Mouse (Mus musculus) thymus, postnatal 25 days (tissue): ENCODE measurements around the gene U2surp.
"Not testable (repeated sequence)": the region's sequence is repeated elsewhere in the genome, so short reads cannot be mapped to it uniquely, and the experiment has no call there.

ENCODE experiments used
- DNase-seq: peaks from one replicate; pipeline ENCODE4 v3.0.0; 2022

U2surp gene

GRCm38 (mm10) chr9:95533817-95534216, 22.0 kb upstream of the U2surp start:
- DNase-seq: no peak

DNA sequence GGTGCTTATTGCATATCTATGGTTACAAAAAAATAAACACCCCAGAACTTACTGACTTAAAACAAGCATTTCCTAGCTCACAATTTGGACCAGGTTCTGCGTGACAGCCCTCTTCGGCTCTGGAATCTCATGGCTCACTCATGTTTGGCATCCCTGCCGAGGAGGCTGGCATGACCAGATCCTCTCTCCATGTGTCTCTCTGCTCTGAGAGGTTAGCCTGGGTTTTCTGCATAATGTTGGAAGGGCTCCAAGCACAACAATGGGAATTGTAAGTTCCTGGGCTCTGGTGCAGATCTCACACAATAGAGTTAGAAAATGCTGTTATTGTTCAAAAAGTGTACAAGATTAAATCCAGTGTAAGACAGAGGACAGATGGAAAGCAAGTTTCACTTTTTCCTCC, 19.3 kb upstream of the U2surp start:
- DNase-seq: no peak

- DNase-seq: no peak
These were observed 15.9 kb upstream of the U2surp start for GRCm38 (mm10) chr9:95527676-95528075.

DNA sequence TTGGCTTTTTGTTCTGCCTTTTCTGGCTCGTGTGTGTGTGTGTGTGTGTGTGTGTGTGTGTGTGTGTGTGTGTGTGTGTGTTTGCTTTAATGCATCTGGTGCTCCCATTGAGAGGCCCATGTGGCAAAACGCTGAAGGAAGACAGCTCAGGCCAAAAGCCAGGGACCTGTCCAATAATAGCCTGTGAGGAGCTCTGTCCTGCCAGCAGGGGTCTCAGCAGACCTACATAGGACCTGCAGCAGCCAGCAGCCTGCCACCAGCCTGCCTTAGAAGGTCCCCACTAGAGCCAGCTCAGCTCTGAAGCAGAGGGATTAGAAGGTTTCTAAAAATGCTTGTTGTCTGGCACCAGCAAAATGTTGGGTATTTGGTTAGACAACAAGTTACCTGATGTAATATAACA, 14.2 kb upstream of the U2surp start:
- no peak for DNase-seq

- DNase-seq: no peak
These were observed 13.6 kb upstream of the U2surp start for GRCm38 (mm10) chr9:95525376-95525775.

- DNase-seq: no peak
These were observed 10.8 kb upstream of the U2surp start for GRCm38 (mm10) chr9:95522561-95522960.

DNA sequence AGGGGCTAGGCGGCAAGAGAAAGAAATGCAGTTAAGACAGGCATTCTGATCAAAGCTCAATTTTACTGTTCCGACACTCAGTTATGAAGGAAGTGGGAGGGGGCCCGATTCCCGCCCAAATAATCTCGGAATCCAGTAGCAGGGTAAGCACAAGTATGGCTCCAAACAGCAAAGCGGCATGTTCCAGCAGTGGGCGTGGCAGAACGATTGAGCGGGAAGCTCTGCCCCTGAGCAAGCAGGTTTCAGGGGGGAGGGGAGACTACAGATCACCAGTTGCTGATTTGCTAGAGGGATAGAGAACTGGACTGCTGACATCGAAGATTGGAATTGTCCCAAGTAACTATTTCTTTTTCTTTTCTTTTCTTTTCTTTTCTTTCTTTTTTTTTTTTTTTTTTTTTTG, 9.8 kb upstream of the U2surp start:
- no peak for DNase-seq

- no peak for DNase-seq
These were observed 9.2 kb upstream of the U2surp start for GRCm38 (mm10) chr9:95521031-95521430.

DNA sequence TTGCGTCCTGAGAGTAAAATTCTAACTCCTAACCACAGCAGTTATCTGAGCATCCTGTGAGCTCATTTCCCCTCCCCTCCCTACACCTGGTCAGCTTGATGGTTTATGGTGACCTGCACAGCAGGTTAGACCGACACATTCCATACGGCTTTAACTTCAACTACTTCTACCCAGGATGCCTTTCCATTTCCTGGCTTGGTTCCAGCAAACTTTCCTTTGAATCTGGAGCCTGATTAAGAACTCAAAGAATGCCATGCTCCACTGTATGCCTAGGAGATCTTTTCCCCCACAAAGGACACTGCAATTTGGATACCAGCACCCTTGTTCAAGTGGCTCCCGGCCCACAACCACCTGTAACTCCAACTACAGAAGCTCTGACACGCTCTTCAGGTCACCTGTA, 8.8 kb upstream of the U2surp start:
- no peak for DNase-seq

- not testable (repeated sequence) for DNase-seq
These were observed 2.6 kb upstream of the U2surp start for GRCm38 (mm10) chr9:95514361-95514760.

- DNase-seq: no peak
These were observed 2.0 kb upstream of the U2surp start for GRCm38 (mm10) chr9:95513776-95514175.

GRCm38 (mm10) chr9:95512331-95513030, 685 bp upstream of the U2surp start:
- no peak for DNase-seq

DNA sequence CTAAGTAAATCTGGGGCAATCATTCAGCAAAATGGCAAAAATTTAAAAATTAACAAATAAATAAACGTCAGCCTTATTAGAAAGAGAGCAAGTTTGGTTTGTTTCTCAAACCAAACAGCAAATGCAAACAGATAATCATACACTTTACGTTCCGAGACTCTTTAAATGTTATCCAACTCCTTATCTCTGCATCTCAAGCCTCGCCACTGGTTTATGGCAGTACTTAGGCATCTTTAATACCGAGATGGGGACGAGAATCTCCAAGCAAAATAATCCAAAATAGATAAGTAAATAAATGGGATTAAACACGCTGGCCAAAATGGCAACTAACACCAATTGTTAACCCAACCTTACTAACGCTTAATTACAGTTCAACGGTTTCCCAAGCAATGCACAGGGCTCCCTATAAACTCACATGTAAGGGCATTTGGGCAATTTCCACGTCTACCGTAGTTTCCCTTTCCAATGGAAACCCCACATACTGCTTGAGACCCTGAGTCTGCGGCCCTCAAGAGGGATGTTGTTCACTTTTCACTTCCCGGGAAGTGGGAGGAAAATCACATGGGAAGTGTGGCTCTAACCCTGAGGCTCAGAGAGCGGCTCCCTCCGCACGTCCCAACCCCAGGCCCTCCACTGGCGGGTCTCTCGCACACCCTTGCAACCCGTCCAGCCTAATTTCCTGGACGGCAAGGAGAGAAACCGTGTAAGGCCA, 947 bp downstream of the U2surp start:
- DNase-seq: no peak

- DNase-seq: no peak
These were observed 6.1 kb downstream of the U2surp start for GRCm38 (mm10) chr9:95505666-95506065.

- DNase-seq: no peak
These were observed 11.9 kb downstream of the U2surp start for GRCm38 (mm10) chr9:95499848-95500247.

DNA sequence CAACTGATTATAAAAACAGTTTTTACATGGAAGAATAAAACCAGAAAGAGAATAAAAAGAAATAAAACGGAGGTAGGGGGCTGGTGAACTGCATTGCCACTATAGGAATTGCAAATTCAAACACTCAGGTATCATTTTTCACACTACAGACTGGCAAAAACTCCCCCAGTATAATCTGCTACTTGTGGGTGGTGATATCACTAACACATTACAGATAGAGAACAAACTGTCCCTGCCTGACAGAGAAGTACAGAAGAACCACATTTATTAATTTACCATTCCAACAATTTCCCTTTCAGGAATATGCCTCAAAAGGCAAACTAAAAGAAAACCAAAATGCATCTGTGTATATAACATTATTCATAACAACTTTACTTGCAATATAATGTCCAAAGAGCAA, 16.8 kb downstream of the U2surp start:
- DNase-seq: no peak

DNA sequence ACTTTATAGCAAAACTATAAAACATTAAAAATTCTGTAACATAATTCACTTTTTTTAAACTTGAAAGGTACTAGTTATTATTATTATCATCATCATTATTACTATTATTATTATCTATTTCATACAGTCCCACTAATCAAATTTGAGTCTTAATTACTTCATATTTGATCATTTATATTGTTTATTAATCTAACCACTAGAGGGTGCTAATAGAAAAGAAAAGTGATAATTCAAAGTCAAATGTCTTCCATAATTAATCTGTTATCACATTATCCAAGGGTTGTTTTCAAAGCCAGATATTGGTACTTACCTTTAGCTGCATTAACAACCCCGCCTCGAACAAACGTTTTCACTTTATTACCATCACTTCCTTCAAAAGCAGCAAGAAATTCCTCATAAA, 18.4 kb downstream of the U2surp start:
- no peak for DNase-seq

DNA sequence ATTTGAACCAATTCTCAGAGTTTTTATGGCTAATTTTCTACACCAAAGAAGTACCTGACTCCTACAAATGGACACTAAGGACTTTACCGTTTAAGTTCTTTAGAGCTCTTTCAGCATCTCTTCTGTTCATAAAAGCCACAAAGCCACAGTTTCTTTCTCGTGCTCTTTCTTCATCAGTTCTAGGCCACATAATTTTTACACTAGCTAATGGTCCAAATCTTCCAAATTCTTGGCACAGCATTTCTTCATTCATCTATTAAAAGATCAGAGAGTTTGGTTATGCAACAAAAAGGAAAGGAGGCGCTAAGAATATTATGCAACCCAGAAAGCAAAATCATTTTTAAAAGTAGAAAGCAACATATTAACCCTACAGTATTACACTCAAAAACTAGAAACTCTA, 21.8 kb downstream of the U2surp start:
- DNase-seq: no peak

DNA sequence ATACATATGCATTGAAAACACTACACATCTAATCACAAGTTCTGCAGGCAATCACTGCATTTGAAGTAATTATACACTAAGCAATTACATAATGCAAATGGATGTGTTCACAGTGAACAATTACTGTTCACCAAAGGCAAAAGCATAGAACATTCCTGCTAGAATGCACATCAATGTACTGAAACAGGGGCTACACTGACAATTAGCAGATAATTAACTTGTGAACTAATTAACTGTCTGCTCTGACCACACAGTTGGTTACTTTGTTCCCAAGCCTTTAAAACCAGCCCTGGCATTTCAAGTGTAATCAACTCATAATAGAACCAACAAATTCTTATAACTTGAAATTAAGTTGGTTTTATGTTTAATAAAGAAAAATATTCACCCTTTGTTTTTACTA, 22.9 kb downstream of the U2surp start:
- DNase-seq: no peak

GRCm38 (mm10) chr9:95479981-95480380, 31.8 kb downstream of the U2surp start:
- no peak for DNase-seq

DNA sequence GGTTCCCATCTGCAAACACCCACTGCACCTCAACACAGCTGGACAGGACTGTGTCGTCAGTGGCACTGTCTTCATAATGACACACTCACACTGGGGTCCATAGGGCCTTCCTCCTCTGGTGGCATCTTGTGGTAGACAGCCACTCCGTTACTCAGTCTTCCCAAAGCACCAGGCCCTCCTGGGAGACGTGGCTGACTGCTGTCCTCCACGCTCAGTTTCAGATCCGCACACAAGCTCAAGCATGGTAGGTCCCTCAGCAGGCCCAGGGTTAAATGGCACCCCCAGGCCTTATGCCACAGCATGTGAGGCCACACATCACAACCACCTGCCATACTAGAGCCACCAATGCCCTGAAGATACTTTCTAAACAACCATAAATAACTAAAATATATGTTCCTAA, 33.4 kb downstream of the U2surp start:
- DNase-seq: no peak

GRCm38 (mm10) chr9:95472926-95473325, 38.9 kb downstream of the U2surp start:
- DNase-seq: no peak

GRCm38 (mm10) chr9:95469011-95469576, 42.7 kb downstream of the U2surp start:
- DNase-seq: not testable (repeated sequence)

DNA sequence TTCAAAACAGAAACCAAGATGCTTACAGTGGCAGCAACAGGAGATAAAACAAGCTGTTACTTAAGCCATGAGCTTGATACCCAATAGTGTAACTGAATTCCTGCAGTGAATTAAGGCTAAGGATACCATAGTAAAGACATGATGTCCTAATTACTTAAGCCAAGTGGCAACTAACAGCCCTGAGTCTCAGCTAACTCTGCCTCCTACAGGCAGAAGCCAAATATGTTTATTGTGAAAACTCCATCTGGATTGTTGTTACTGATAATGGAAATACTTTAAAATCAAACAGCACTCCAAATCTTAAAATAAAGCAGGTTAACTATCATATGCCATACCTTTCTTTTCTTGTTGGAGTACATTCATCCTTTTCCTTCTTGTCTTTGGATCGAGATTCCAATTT, 47.8 kb downstream of the U2surp start:
- DNase-seq: no peak
